Mouse (Mus musculus) E14TG2a.4 (cell line): ENCODE results near the gene Ogfod1.

ENCODE experiments used
- CTCF ChIP-seq: conservative IDR thresholded peaks from 2 replicates; pipeline ENCODE4 v1.5.1; 2014; ENCODE audit warnings: low read length
- POU5F1 ChIP-seq: IDR thresholded peaks from 2 replicates; pipeline ENCODE4 v1.6.1; 2014; ENCODE audit warnings: low read length, borderline replicate concordance

- TF ChIP-seq CTCF (no peak), POU5F1 (no peak)
These were observed 67.1 kb downstream of the Ogfod1 start for GRCm38 (mm10) chr8:94104146-94104545.
